Mouse (Mus musculus) NIH3T3 (cell line): ENCODE measurements around the gene Vmn2r65.

Experiments
- DNase-seq: peaks from one replicate; pipeline ENCODE4 v3.0.0-alpha.2; 2012; ENCODE audit warnings: low read depth

Vmn2r65 gene

DNA sequence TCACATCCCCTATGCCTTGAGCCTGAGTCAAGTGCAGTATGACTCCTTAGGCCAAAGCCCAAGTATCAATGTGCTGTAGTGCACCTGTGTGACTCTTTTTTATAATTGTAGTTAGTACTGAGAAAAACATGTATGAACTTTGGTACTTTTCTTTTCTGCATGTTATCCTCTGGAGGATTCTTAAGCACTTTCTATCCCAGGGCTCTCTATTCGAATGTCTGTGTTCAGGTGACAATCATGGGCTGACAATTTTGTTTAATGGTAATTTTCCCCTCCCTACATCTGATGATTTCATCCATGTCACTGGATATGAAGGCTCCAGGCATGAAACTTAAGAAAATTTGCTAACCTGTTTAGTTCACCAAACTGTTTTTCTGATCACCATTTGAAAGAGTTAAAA is at the start of gene Vmn2r65:
TSS of gene Vmn2r65 (minus strand) at position 101 of the 400 bp plus-strand sequence.
- DNase-seq, result no peak

GRCm38 (mm10) chr7:85012168-85012567 is 48.3 kb upstream of the Vmn2r65 start, which contains the start of gene Vmn2r66:
Vmn2r66 (minus strand) TSS chr7:85012268.
- DNase-seq, result no peak

GRCm38 (mm10) chr7:84996694-84997093 is 32.8 kb upstream of the Vmn2r65 start:
- no peak for DNase-seq
